Mouse (Mus musculus) embryonic fibroblast, embryonic 13.5 days (primary cell): ENCODE results near the gene Dsn1.

Experiments used
- CTCF ChIP-seq: IDR thresholded peaks from 2 replicates; pipeline ENCODE4 v1.5.1; 2011; ENCODE audit warnings: mild to moderate bottlenecking, control low read depth, low read length, moderate library complexity, borderline replicate concordance; ENCODE audit not compliant: insufficient read depth
- POLR2A ChIP-seq: IDR thresholded peaks from 2 replicates; pipeline ENCODE4 v1.6.1; 2011; ENCODE audit warnings: low read depth, mild to moderate bottlenecking, control low read depth, low read length, moderate library complexity

GRCm38 (mm10) chr2:157036400-157036799 lies 29.4 kb upstream of the Dsn1 start:
- TF ChIP-seq CTCF = no peak
- TF ChIP-seq POLR2A = no peak
